Mouse (Mus musculus) embryonic fibroblast, embryonic 13.5 days (primary cell): ENCODE data around the gene Hapln3.

Source experiments
- CTCF ChIP-seq: IDR thresholded peaks from 2 replicates; pipeline ENCODE4 v1.5.1; 2011; ENCODE audit warnings: mild to moderate bottlenecking, control low read depth, low read length, moderate library complexity, borderline replicate concordance; ENCODE audit not compliant: insufficient read depth
- POLR2A ChIP-seq: IDR thresholded peaks from 2 replicates; pipeline ENCODE4 v1.6.1; 2011; ENCODE audit warnings: low read depth, mild to moderate bottlenecking, control low read depth, low read length, moderate library complexity

GRCm38 (mm10) chr7:79148711-79149266 lies 18.0 kb upstream of the Hapln3 start, which contains the start of gene Mfge8:
- TF ChIP-seq CTCF, result no peak
- peak; percentile 94 for TF ChIP-seq POLR2A
